8 mouse cellular contexts compared by ENCODE assay signal in the genomic region with DNA sequence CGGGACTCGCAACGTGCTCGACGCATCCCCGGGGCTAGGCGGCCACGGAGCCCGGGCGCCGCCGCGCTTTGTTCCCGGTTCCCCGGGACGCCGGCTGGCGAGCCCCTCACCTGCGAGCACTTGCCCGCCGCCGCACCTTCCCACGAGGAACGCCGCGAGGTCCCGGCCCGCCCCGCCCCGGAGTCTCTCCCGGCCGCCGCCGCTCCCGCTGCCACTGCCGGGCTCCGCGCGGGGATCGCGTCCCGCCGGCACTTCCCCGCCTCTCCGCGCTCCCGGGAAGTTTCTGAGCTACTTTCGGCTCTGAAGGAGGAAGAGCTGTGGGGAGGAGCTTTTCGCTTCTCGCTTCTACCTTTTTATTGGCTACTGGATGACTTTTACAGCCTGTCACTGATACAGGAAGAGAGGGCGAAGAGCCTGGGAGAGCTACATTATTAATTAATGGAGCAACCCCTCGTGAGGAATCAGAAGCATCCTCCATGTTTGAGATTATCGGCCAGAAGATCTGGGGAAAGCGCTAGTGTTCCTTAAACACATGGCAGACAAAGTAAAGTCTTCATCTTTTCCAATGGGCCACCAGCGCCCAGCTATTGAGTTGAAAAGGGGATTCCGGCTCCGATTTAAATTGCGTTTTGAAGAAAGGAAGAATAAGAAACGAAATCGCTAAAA. TPM values are rescaled to one million over a fixed set of nuclear protein-coding genes. Genes with fewer than 3 reads are reported as not detected.
DNase-seq lines count a peak whose midpoint lies in the region; ATAC-seq lines count a peak whose summit lies in the region.

A gene (minus strand): TSS at position 478 of the 666 bp plus-strand sequence.

- peaks cover 9% of the 10 kb centered on the region; the same call in 1 of the 2 replicates for H3K4me1 ChIP-seq in hindbrain, embryonic 16.5 days (ENCODE audit: control insufficient read depth, insufficient read depth, low read depth, low read length)

- H3K9me3 ChIP-seq in hindbrain, embryonic 16.5 days (ENCODE audit: control insufficient read depth, low read length), result no peaks in the 10 kb centered on the region

- H3K4me2 ChIP-seq in hindbrain, embryonic 16.5 days (ENCODE audit: low read length), result peak within 1 kb of the TSS; percentile 95

- H3K9ac ChIP-seq in hindbrain, embryonic 16.5 days (ENCODE audit: low read depth, low read length), result peak within 1 kb of the TSS; percentile 71

- no peaks in the 10 kb centered on the region for H3K36me3 ChIP-seq in hindbrain, embryonic 16.5 days (ENCODE audit: control insufficient read depth, insufficient read depth, low read length)

- no peaks in the 10 kb centered on the region for H3K27me3 ChIP-seq in hindbrain, embryonic 16.5 days (replicated peaks; ENCODE audit: control insufficient read depth, insufficient read depth, low read length)

- DNase-seq in layer of hippocampus, adult 11-12 months (ENCODE audit: low spot score), result peak; percentile 14
- no peak for DNase-seq in layer of hippocampus, adult 9-10 months (ENCODE audit: low spot score)
- DNase-seq in gastrocnemius, postnatal 10 days, result peak; percentile 54
- DNase-seq in left cerebral cortex, postnatal 4 days, result peak; percentile 46
- DNase-seq in mesoderm, embryonic 11.5 days (ENCODE audit: low read depth, low spot score), result peak; percentile 79
- peak; percentile 41 for DNase-seq in right cerebral cortex, postnatal 4 days

- intact Hi-C loops in left cerebral cortex, postnatal 4 days (cut with DNase I), result loop anchor here (10.0 kb wide), 1 partner anchor 151 kb away; no protein-coding TSS in a partner anchor

- ATAC-seq in common myeloid progenitor, adult 5-6 weeks (replicated peaks; ENCODE audit: low read depth, poor library complexity, severe bottlenecking), result peak; percentile 79
- ATAC-seq in hindbrain, embryonic 16.5 days, result peak; percentile 83

- under 1% methylated on average over 48 of the region's 60 CpGs for WGBS in hindbrain, embryonic 16.5 days

- H3K27ac ChIP-seq in hindbrain, embryonic 16.5 days (ENCODE audit: low read depth, low read length), result peak within 1 kb of the TSS; percentile 83

- H3K4me3 ChIP-seq in hindbrain, embryonic 16.5 days (ENCODE audit: low read length), result peak within 1 kb of the TSS; percentile 94

RNA-seq across cellular contexts. Expression of the gene that starts here (rescaled TPM):
- total RNA-seq in common myeloid progenitor, adult 5-6 weeks (2017), result not detected in 2 replicates
- not detected for total RNA-seq in gastrocnemius, postnatal 10 days (2021)
- polyA plus RNA-seq in hindbrain, embryonic 16.5 days (2015; fragmentation: Nextera tagmentation; extraction: Ambion mirVana), result not detected in 2 replicates
- total RNA-seq in left cerebral cortex, postnatal 4 days (2021), result not detected

Comparison
In these comparisons a context has a peak if more than half of its experiments do, and no peak if none do; other contexts are left out.
1. Peak in ATAC-seq in common myeloid progenitor, adult 5-6 weeks; RNA of the gene not detected or under 1 TPM.
2. Peak in DNase-seq in gastrocnemius, postnatal 10 days; RNA of the gene not detected or under 1 TPM.
3. Peak in ATAC-seq, H3K4me3 ChIP-seq, H3K27ac ChIP-seq, H3K9ac ChIP-seq and H3K4me2 ChIP-seq in hindbrain, embryonic 16.5 days; RNA of the gene not detected or under 1 TPM.
4. Peak in DNase-seq in left cerebral cortex, postnatal 4 days; RNA of the gene not detected or under 1 TPM.